Mouse (Mus musculus): Measurements from ENCODE around the gene Acat2.

- TF ChIP-seq POLR2A (IDR thresholded peaks at IDR 0.05; ENCODE audit: borderline replicate concordance, extremely low read depth, low read depth, low read length) (no peak), CTCF (IDR thresholded peaks at IDR 0.05; ENCODE audit: insufficient read depth, low read length) (no peak)
These were observed 33.5 kb upstream of the Acat2 start, which contains the start of gene Wtap for GRCm38 (mm10) chr17:12994069-12994468.
